Mouse (Mus musculus) intestine, embryonic 16.5 days (tissue): ENCODE measurements around the gene Rpa1. TPM values are rescaled to one million over a fixed set of nuclear protein-coding genes. Genes with fewer than 3 reads are reported as not detected.
A peak's percentile ranks its signal among the peaks of the same experiment; 100 is the strongest.

ENCODE experiments used
- ATAC-seq: fragments of 200-750 bp; cut with Nextera tagmentation; 2 replicates; pipeline ENCODE4 v1.8.0; 2017; ENCODE audit warnings: moderate TSS enrichment, moderate library complexity
- H3K27ac ChIP-seq: fragments of 300-500 bp; sonication (generic); 2 replicates; pipeline ENCODE4 v1.5.1; 2014; ENCODE audit warnings: mild to moderate bottlenecking, low read length
- H3K27me3 ChIP-seq: fragments of 300-500 bp; sonication (generic); replicated peaks from 2 replicates; pipeline ENCODE4 v1.6.1; 2014; ENCODE audit warnings: low read length, control low read depth, mixed read lengths; ENCODE audit not compliant: control insufficient read depth, insufficient read depth
- H3K36me3 ChIP-seq: fragments of 300-500 bp; sonication (generic); 2 replicates; pipeline ENCODE4 v1.6.1; 2014; ENCODE audit warnings: low read length, control low read depth; ENCODE audit not compliant: control insufficient read depth, insufficient read depth
- H3K4me1 ChIP-seq: fragments of 300-500 bp; sonication (generic); 2 replicates; pipeline ENCODE4 v1.6.1; 2014; ENCODE audit warnings: low read length, control low read depth, mixed read lengths; ENCODE audit not compliant: control insufficient read depth, insufficient read depth
- H3K4me2 ChIP-seq: fragments of 300-500 bp; sonication (generic); 2 replicates; pipeline ENCODE4 v1.6.1; 2014; ENCODE audit warnings: low read depth, low read length, control low read depth
- H3K4me3 ChIP-seq: fragments of 300-500 bp; sonication (generic); 2 replicates; pipeline ENCODE4 v1.5.1; 2014; ENCODE audit warnings: mild to moderate bottlenecking, low read length
- H3K9ac ChIP-seq: fragments of 300-500 bp; sonication (generic); 2 replicates; pipeline ENCODE4 v1.6.1; 2014; ENCODE audit warnings: low read depth, low read length
- H3K9me3 ChIP-seq: fragments of 300-500 bp; sonication (generic); 2 replicates; pipeline ENCODE4 v1.6.1; 2016; ENCODE audit warnings: low read length, control low read depth; ENCODE audit not compliant: control insufficient read depth
- WGBS: fragments of 180-500 bp; shearing (Covaris S2); extraction: QIAGEN DNeasy Blood & Tissue Kit; methylation state at CpG from one replicate; pipeline ENCODE4 v1.1.7; 2014; 5-methylcytosine and 5-hydroxymethylcytosine counted together
- polyA plus RNA-seq: library from polyadenylated mRNA; unstranded; fragments of >200 nt; fragmentation: Nextera tagmentation; extraction: Ambion mirVana; gene quantifications from 2 replicates; pipeline ENCODE4 v1.2.1, GENCODE M21; 2015

Rpa1 gene
- polyA plus RNA-seq, 1 experiment from 2014 or later = 91.9 TPM

DNA sequence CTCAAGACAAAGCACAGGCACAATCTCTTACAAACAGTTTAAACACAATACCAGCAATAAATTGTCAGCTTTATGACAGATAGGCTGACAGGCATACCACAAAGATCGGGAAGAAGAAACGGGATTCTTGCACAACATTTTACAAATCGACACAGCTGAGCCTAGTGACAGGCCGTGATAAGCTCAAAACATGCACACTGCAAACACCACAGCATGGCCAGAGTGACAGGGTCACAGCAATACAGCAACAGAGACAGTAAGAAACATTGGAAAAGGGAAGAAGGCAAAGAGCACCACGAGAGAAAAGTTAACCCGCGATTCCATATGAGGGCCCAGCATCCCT is 22.2 kb downstream of the Rpa1 start:
- Histone ChIP-seq H3K4me1 (peaks cover 13% of the 10 kb centered on the region), H3K4me2 (no peak overlapping the region), H3K36me3 (no peaks in the 10 kb centered on the region), H3K9ac (no peak overlapping the region), H3K4me3 (no peak overlapping the region), H3K9me3 (no peaks in the 10 kb centered on the region), H3K27me3 (no peaks in the 10 kb centered on the region), H3K27ac (peak overlapping the region; percentile 17; the same call in 1 of the 2 replicates)
- ATAC-seq = peak; percentile 56
- 32% methylated on average over 7 of the region's 7 CpGs for WGBS

DNA sequence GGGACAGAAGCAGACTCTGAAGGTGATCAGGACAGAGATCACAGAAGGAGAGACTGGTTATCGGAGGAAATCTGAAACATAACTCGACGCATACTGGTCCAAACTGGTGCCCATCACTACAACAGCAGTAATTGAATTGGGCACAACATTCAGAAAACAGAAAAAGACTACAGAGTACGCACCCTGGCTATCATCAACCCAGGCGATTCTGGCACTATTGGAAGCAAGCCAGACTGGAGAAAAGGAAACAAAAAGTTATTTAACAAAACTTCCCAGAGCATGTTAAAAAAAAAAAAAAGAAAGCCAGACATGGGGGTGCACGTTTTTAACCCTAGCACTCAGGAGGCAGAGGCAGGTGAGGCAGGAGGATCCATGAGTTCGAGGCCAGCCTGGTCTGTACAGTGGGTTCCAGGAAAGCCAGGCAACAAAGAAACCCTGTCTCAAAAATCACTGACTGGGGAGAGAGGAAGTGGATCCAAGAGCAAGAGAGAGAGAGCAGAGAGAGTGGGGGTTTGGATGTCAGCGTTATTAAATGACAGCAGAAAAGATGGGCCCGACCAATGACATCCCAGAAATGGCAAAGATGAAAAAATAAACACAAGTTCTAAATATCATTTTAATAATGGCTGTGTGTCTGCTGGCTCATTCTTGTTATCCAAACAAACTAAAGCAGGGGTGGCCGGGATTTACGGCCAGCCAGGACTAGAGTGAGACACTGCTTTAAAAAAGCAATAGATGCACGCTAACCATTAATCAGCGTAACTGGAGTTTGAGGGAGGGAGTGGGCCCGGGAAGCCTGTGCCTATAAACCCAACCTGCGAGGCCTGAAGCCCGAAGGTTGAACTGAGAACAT is 22.8 kb downstream of the Rpa1 start:
- 36% methylated on average over 16 of the region's 16 CpGs for WGBS
- peak; percentile 52; the same call in 1 of the 2 replicates for ATAC-seq

DNA sequence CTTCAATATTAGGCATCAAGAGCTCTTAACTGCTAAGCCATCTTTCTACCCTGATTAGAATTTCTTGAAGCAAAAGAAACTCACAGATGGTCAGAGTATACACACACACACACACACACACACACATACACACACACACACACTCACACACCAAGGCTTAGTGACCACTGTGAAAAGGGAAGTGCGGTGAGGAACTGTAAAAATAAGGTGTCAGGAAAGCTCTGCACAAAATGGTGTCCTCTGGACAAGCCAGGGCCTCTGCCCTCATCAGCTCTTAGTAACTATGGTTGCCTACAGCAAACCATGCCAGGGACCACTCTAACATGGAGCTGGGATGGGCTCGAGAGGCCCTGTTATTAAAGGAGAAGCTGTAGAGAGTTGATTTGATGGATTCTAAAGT is 23.7 kb downstream of the Rpa1 start:
- WGBS = 87% methylated on average over 2 of the region's 2 CpGs
- no peaks in the 10 kb centered on the region for H3K36me3 ChIP-seq
- H3K9ac ChIP-seq = no peak overlapping the region

More for the DNA sequence above, 22.8 kb downstream of the Rpa1 start:
- H3K27me3 ChIP-seq = no peaks in the 10 kb centered on the region
- no peak overlapping the region for H3K4me3 ChIP-seq
- peaks cover 13% of the 10 kb centered on the region for H3K4me1 ChIP-seq
- H3K4me2 ChIP-seq = no peak overlapping the region
- H3K36me3 ChIP-seq = no peaks in the 10 kb centered on the region
- no peaks in the 10 kb centered on the region for H3K9me3 ChIP-seq
- H3K27ac ChIP-seq = peak overlapping the region; percentile 17; the same call in 1 of the 2 replicates
- no peak overlapping the region for H3K9ac ChIP-seq

DNA sequence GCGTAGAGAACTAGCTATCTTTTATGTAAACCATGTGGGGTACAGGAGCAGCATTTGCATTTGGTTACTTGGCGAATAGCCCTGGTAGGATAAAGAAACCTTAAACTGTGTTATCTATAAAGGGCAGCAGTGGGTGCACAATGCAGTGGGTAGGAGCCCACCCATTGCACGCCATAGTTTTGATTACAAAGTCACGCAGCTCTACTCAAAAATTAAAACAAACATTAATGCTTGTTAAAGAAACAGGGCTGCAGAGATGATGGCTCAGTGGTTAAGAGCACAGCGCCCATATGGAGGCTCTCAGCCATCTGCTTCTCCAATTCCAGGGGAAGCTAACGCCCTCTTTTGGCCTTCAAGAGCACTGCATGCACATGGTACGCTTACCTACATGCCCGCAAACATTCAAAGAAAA is 24.8 kb downstream of the Rpa1 start:
- H3K4me1 ChIP-seq = peaks cover 16% of the 10 kb centered on the region
- WGBS = 64% methylated on average over 8 of the region's 8 CpGs
- no peaks in the 10 kb centered on the region for H3K27me3 ChIP-seq

More for the DNA sequence above, 23.7 kb downstream of the Rpa1 start:
- H3K9me3 ChIP-seq = no peaks in the 10 kb centered on the region
- ATAC-seq = no peak
- H3K27me3 ChIP-seq = no peaks in the 10 kb centered on the region
- H3K27ac ChIP-seq = no peak overlapping the region
- H3K4me2 ChIP-seq = no peak overlapping the region
- H3K4me1 ChIP-seq = peaks cover 13% of the 10 kb centered on the region
- H3K4me3 ChIP-seq = no peak overlapping the region

DNA sequence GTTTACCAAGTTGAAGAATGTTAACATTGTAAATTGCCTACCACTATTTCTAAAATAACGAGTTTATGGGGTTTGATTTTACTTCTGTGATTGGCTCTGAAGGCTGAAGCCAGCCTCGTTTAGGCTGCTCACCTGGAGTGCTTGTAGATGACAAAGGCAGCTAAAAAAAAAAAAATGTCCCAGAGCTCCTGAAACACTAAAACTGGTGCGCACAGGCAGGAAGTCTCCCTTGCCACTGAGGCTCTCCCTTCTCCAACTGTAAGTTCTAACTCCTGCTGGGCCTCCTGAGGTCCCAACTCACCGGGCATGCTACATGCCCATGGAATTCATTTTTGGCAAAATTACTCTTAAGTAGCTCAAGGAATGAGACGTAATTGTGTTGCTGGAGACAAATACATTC is 28.9 kb downstream of the Rpa1 start:
- H3K4me2 ChIP-seq = no peak overlapping the region
- 48% methylated on average over 5 of the region's 5 CpGs for WGBS
- no peak overlapping the region for H3K4me3 ChIP-seq
- H3K9ac ChIP-seq = no peak overlapping the region
- no peaks in the 10 kb centered on the region for H3K9me3 ChIP-seq
- ATAC-seq = no peak
- H3K27ac ChIP-seq = no peak overlapping the region
- no peaks in the 10 kb centered on the region for H3K27me3 ChIP-seq
- H3K36me3 ChIP-seq = peaks cover 4% of the 10 kb centered on the region; the same call in 1 of the 2 replicates
- peaks cover 7% of the 10 kb centered on the region for H3K4me1 ChIP-seq

More for the DNA sequence above, 24.8 kb downstream of the Rpa1 start:
- ATAC-seq = no peak
- H3K4me3 ChIP-seq = no peak overlapping the region
- no peaks in the 10 kb centered on the region for H3K9me3 ChIP-seq
- no peak overlapping the region for H3K4me2 ChIP-seq
- H3K9ac ChIP-seq = no peak overlapping the region
- no peak overlapping the region for H3K27ac ChIP-seq
- no peaks in the 10 kb centered on the region for H3K36me3 ChIP-seq

DNA sequence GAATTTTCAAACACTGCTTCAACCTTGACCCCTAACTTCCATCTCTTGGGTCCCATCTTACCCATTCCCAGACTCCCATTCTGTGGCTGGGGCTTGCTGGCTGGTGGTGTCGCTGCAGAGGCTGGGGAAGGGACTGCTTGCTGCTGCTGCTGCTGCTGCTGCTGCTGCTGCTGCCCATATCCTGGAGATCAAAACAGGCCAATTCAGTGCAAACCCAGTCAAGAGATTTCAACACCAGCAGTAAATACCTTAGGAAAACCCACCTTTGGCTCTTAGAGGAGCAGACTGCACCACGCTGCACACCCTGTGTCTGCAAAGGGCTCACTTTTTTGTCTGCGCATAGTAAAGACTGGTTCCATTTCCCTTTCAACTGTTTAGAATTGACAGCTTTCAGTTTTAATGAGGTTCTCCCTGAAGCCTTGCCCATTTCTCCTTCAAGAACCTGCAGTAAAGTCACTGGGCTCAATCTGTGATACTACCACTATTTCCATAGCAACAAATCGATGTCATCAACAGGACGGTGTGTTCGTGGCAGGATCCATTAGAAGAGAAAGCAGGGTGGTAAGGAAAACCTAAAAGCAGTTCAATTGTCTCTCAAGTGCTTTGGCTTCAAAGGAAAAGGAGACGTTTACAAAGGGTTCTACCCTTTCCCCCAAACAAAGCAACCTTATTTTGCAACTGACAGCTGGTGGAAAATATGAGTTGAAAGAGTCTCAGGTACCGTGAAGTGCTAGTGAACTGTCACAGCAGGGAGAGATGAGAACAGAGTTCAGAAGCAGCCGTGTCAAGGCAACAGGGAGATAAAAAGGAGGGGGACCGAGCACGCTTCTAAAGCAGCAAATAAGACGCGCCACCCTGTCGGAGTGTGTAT is 29.5 kb downstream of the Rpa1 start:
- no peak for ATAC-seq
- Histone ChIP-seq H3K9me3 (no peaks in the 10 kb centered on the region), H3K4me1 (peaks cover 7% of the 10 kb centered on the region), H3K36me3 (peaks cover 4% of the 10 kb centered on the region; the same call in 1 of the 2 replicates), H3K27ac (no peak overlapping the region), H3K27me3 (no peaks in the 10 kb centered on the region), H3K9ac (no peak overlapping the region), H3K4me2 (no peak overlapping the region), H3K4me3 (no peak overlapping the region)
- 46% methylated on average over 14 of the region's 14 CpGs for WGBS

DNA sequence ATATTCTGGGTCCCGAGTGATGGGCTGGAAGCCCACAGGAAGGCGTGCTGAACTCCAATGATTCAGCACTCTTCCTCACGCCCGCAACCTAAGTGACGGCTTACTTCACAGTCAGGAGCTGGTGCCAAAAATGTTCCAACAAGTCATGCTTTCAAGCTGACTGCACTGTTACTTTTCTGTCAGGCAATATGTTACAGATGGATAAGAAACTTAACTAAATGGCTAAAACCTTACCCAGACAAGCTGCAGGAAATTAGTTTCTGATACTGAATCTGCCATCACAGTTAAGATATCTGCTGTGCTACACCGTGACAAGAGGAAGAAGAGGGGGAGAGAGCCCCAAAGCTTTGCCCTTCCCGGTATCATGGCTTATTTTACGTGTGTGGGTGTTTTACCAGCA is 34.3 kb downstream of the Rpa1 start:
- H3K27ac ChIP-seq = no peak overlapping the region
- H3K36me3 ChIP-seq = peaks cover 14% of the 10 kb centered on the region
- no peaks in the 10 kb centered on the region for H3K27me3 ChIP-seq
- H3K9me3 ChIP-seq = no peaks in the 10 kb centered on the region
- H3K4me1 ChIP-seq = peaks cover 5% of the 10 kb centered on the region
- H3K4me3 ChIP-seq = no peak overlapping the region
- ATAC-seq = no peak
- H3K4me2 ChIP-seq = no peak overlapping the region
- H3K9ac ChIP-seq = no peak overlapping the region
- WGBS = 91% methylated on average over 8 of the region's 8 CpGs

DNA sequence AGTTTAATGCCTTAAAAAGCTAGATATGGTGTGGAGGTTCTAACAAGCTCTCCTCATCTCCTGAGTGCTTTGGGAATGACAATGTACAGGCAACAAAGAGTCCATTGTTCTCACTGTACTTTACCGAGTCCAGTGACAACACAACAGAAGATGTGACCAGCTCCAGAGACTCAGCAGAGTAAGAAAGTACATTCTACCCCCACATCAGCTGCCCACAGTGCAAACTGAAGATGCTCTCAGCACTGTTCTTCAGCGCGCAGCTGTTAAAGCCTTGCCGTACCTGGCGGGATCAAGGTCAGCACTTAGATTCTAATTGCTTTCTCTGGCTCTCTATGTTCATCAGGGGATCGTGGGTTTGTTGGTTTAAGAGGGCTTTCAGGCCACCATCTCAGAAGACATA is 36.4 kb downstream of the Rpa1 start:
- 89% methylated on average over 6 of the region's 6 CpGs for WGBS
- peaks cover 21% of the 10 kb centered on the region for H3K36me3 ChIP-seq
- no peak for ATAC-seq

DNA sequence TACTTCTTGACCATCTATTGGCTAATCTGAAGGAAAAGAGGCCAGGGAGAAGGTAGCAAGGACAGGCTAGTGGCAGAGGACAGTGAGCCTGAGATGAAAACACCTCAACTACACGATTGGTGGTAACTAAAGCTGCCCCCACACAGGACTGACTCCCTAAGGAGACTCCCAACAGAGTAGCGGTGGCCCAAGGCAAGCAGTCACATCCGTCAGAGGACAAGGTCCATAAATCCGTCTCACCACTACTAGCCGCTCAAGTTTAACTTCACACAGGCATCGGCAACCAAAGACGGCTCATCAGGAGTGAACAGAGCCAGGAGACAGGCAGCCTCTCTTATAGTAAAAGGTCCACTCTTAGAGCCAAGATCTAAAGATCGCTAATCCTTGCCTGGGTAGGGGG is 37.3 kb downstream of the Rpa1 start:
- H3K36me3 ChIP-seq = peaks cover 22% of the 10 kb centered on the region
- ATAC-seq = no peak
- H3K9ac ChIP-seq = no peak overlapping the region
- WGBS = 89% methylated on average over 8 of the region's 8 CpGs
- H3K27ac ChIP-seq = no peak overlapping the region
- no peak overlapping the region for H3K4me3 ChIP-seq
- H3K9me3 ChIP-seq = no peaks in the 10 kb centered on the region
- no peaks in the 10 kb centered on the region for H3K27me3 ChIP-seq
- no peaks in the 10 kb centered on the region for H3K4me1 ChIP-seq
- no peak overlapping the region for H3K4me2 ChIP-seq

More for the DNA sequence above, 36.4 kb downstream of the Rpa1 start:
- Histone ChIP-seq H3K9me3 (no peaks in the 10 kb centered on the region), H3K9ac (no peak overlapping the region), H3K4me2 (no peak overlapping the region), H3K27me3 (no peaks in the 10 kb centered on the region), H3K4me1 (no peaks in the 10 kb centered on the region), H3K4me3 (no peak overlapping the region), H3K27ac (no peak overlapping the region)
